ENCODE assay signal across 17 mouse cellular contexts in genomic region chr19:60955712-60956111, GRCm38 (mm10).
DNase-seq lines count a peak whose midpoint lies in the region; ATAC-seq and TF ChIP-seq lines count a peak whose summit lies in the region.
"Had no signal": no experiment of that assay in that cellular context is flagged by ENCODE, and none has a peak within 500 bp of the region (broad histone marks: within the 10 kb centered on the region; RNA-seq: fewer than 3 reads in every experiment).

No protein-coding gene starts in this region.

- TF ChIP-seq CTCF in cerebellum, adult 2 months (IDR thresholded peaks at IDR 0.05; ENCODE audit: borderline replicate concordance, insufficient read depth, low read depth, low read length) = no peak
- TF ChIP-seq CTCF in lung, postnatal 0 days (IDR thresholded peaks at IDR 0.05) = no peak
- no peak for TF ChIP-seq CTCF in lung, adult 2 months (IDR thresholded peaks at IDR 0.05; ENCODE audit: insufficient read depth, low read length)
- TF ChIP-seq CTCF in embryonic fibroblast, embryonic 13.5 days (IDR thresholded peaks at IDR 0.05; ENCODE audit: borderline replicate concordance, insufficient read depth, low read length) = no peak

- H3K9ac ChIP-seq in lung, postnatal 0 days (replicated peaks; ENCODE audit: low read depth) = no peak overlapping the region
- H3K9ac ChIP-seq: embryonic facial prominence, embryonic 13.5 days; embryonic facial prominence, embryonic 15.5 days; forebrain, embryonic 13.5 days; forebrain, embryonic 15.5 days; forebrain, postnatal 0 days had no signal

- H3K4me1 ChIP-seq in cerebellum, adult 2 months (ENCODE audit: control insufficient read depth, insufficient read depth, low read length) = peaks cover 14% of the 10 kb centered on the region
- H3K4me1 ChIP-seq in lung, postnatal 0 days (ENCODE audit: insufficient read depth, low read depth, low read length) = peaks cover 11% of the 10 kb centered on the region; the same call in 1 of the 2 replicates
- H3K4me1 ChIP-seq in lung, adult 2 months (ENCODE audit: control insufficient read depth, insufficient read depth, low read length) = peaks cover 25% of the 10 kb centered on the region
- H3K4me1 ChIP-seq in embryonic fibroblast, embryonic 13.5 days (ENCODE audit: control insufficient read depth, insufficient read depth, low read length) = peaks cover 3% of the 10 kb centered on the region; the same call in 1 of the 2 replicates
- H3K4me1 ChIP-seq: forebrain, embryonic 13.5 days; forebrain, embryonic 15.5 days had no signal

- H3K27me3 ChIP-seq in cerebellum, adult 2 months (ENCODE audit: control insufficient read depth, insufficient read depth, low read length) = no peaks in the 10 kb centered on the region
- H3K27me3 ChIP-seq in lung, postnatal 0 days (replicated peaks; ENCODE audit: insufficient read depth, low read length) = no peaks in the 10 kb centered on the region
- H3K27me3 ChIP-seq: embryonic facial prominence, embryonic 13.5 days; embryonic facial prominence, embryonic 15.5 days; forebrain, embryonic 13.5 days; forebrain, embryonic 15.5 days; Patski had no signal

- peak overlapping the region; percentile 15; the same call in 1 of the 2 replicates for H3K27ac ChIP-seq in cerebellum, adult 2 months (ENCODE audit: insufficient read depth, low read length)
- H3K27ac ChIP-seq in lung, postnatal 0 days (ENCODE audit: low read length) = peak overlapping the region; percentile 23; the same call in 1 of the 2 replicates
- H3K27ac ChIP-seq in embryonic fibroblast, embryonic 13.5 days (ENCODE audit: insufficient read depth, low read length) = peak overlapping the region; percentile 26; the same call in 1 of the 2 replicates
- H3K27ac ChIP-seq: embryonic facial prominence, embryonic 13.5 days; embryonic facial prominence, embryonic 15.5 days; forebrain, embryonic 13.5 days; forebrain, embryonic 15.5 days had no signal

- DNase-seq in cerebellum, adult 2 months = no peak
- DNase-seq in cerebellum, adult 9-11 months = no peak
- DNase-seq in heart, adult 11 months = peak; percentile 74
- no peak for DNase-seq in heart, postnatal 25 days (ENCODE audit: low spot score)
- DNase-seq in lung, postnatal 0 days (ENCODE audit: low spot score) = no peak
- no peak for DNase-seq in lung, adult 2 months
- DNase-seq in right cerebral cortex, postnatal 14 days = no peak
- DNase-seq: adrenal gland, postnatal 14 days; embryo, embryonic 11 days; forebrain, postnatal 0 days had no signal

- no peak for TF ChIP-seq POLR2A in cerebellum, adult 2 months (IDR thresholded peaks at IDR 0.05; ENCODE audit: borderline replicate concordance, insufficient read depth, low read length)
- no peak for TF ChIP-seq POLR2A in lung, adult 2 months (IDR thresholded peaks at IDR 0.05; ENCODE audit: borderline replicate concordance, extremely low read depth, low read depth, low read length)
- no peak for TF ChIP-seq POLR2A in embryonic fibroblast, embryonic 13.5 days (IDR thresholded peaks at IDR 0.05; ENCODE audit: low read depth, low read length)

- H3K4me3 ChIP-seq in cerebellum, adult 2 months (replicated peaks; ENCODE audit: insufficient read depth, low read depth, low read length) = no peak overlapping the region
- H3K4me3 ChIP-seq in lung, postnatal 0 days (ENCODE audit: low read depth, low read length) = no peak overlapping the region
- H3K4me3 ChIP-seq in lung, adult 2 months (replicated peaks; ENCODE audit: extremely low read depth, low read depth, low read length) = no peak overlapping the region
- H3K4me3 ChIP-seq in embryonic fibroblast, embryonic 13.5 days (ENCODE audit: insufficient read depth, low read length) = no peak overlapping the region
- H3K4me3 ChIP-seq: embryonic facial prominence, embryonic 13.5 days; embryonic facial prominence, embryonic 15.5 days; forebrain, embryonic 13.5 days; forebrain, embryonic 15.5 days had no signal

- 87% methylated on average over 1 of the region's 1 CpGs for WGBS in cerebellum, adult 2 months
- 78% methylated on average over 1 of the region's 1 CpGs for WGBS in lung, postnatal 0 days
- 82% methylated on average over 1 of the region's 1 CpGs for WGBS in lung, adult 2 months

- no peak for ATAC-seq in lung, postnatal 0 days
- ATAC-seq: activated CD4-positive, CD25-positive, alpha-beta regulatory T cell, adult 4 months; forebrain, embryonic 13.5 days; forebrain, embryonic 15.5 days; forebrain, postnatal 0 days had no signal

- H3K4me2 ChIP-seq in lung, postnatal 0 days (replicated peaks; ENCODE audit: low read depth, low read length) = no peak overlapping the region
- H3K4me2 ChIP-seq: embryonic facial prominence, embryonic 13.5 days; embryonic facial prominence, embryonic 15.5 days; forebrain, embryonic 13.5 days; forebrain, embryonic 15.5 days had no signal

- no peak for TF ChIP-seq EP300 in lung, postnatal 0 days (IDR thresholded peaks at IDR 0.05)

- intact Hi-C loops in heart, postnatal 25 days (cut with DNase I) = loop anchor here (2.0 kb wide), 1 partner anchor 67 kb away; no protein-coding TSS in a partner anchor

- no peaks in the 10 kb centered on the region for H3K36me3 ChIP-seq in lung, postnatal 0 days (ENCODE audit: insufficient read depth, low read length)
- H3K36me3 ChIP-seq: embryonic facial prominence, embryonic 13.5 days; embryonic facial prominence, embryonic 15.5 days; forebrain, embryonic 15.5 days had no signal

- no peaks in the 10 kb centered on the region for H3K9me3 ChIP-seq in lung, postnatal 0 days (ENCODE audit: low read length)
- H3K9me3 ChIP-seq: embryonic facial prominence, embryonic 13.5 days; embryonic facial prominence, embryonic 15.5 days; forebrain, embryonic 13.5 days; forebrain, embryonic 15.5 days had no signal
